Mouse (Mus musculus) erythroblast, embryonic 14.5 days (primary cell): ENCODE results near the gene Bco2. TPM values are rescaled to one million over a fixed set of nuclear protein-coding genes. Genes with fewer than 3 reads are reported as not detected.

Experiments used
- H3K27me3 ChIP-seq: 2 replicates; pipeline ENCODE4 v1.6.1; 2012; ENCODE audit warnings: inconsistent platforms; ENCODE audit not compliant: control insufficient read depth
- H3K36me3 ChIP-seq: 2 replicates; pipeline ENCODE4 v1.6.1; 2012; ENCODE audit warnings: mild to moderate bottlenecking, inconsistent platforms; ENCODE audit not compliant: control insufficient read depth
- H3K4me1 ChIP-seq: 2 replicates; pipeline ENCODE4 v1.6.1; 2012; ENCODE audit warnings: inconsistent platforms; ENCODE audit not compliant: control insufficient read depth
- H3K4me3 ChIP-seq: replicated peaks from 2 replicates; pipeline ENCODE3; 2012; ENCODE audit warnings: moderate library complexity, mild to moderate bottlenecking, inconsistent platforms
- H3K9me3 ChIP-seq: 2 replicates; pipeline ENCODE4 v1.6.1; 2012; ENCODE audit warnings: low read length, inconsistent platforms, mixed read lengths; ENCODE audit not compliant: control insufficient read depth
- GATA1 ChIP-seq: IDR thresholded peaks from 2 replicates; pipeline ENCODE4 v1.6.1; 2012; ENCODE audit warnings: low read length, inconsistent platforms, mixed read lengths
- TAL1 ChIP-seq: IDR thresholded peaks from 3 replicates; pipeline ENCODE4 v1.6.1; 2012; ENCODE audit warnings: low read length, inconsistent platforms, mixed read lengths
- polyA plus RNA-seq: library from polyadenylated mRNA; stranded (reverse); fragments of >175 nt; gene quantifications from 2 replicates; pipeline ENCODE4 v1.2.3, GENCODE M21; 2012

Gene Bco2
- polyA plus RNA-seq, result not detected in 2 replicates

DNA sequence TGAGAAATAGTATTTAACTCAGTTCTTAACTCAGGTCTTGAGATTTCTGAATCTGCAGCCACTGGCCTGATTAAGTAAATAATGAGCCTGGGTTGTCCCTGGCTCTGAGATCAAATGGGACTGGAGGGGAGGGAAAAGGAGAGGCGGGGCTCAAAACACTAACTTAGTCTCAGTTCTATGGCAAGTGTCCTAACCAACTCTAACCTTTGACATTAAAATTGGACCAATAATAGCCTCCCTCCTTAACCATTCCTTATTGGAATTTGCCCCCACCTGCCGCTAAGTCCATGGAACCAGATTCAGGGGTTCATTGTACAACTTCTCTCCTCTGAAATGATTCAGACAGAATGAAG, at the start of gene Bco2:
Bco2 (minus strand) TSS at position 88 of the 353 bp plus-strand sequence.
- Histone ChIP-seq H3K27me3 (no peaks in the 10 kb centered on the region; the same call in 1 of the 2 replicates), H3K4me1 (no peaks in the 10 kb centered on the region), H3K9me3 (no peaks in the 10 kb centered on the region), H3K36me3 (no peaks in the 10 kb centered on the region), H3K4me3 (no peak within 1 kb of the TSS)
- TF ChIP-seq TAL1 (no peak), GATA1 (no peak)

DNA sequence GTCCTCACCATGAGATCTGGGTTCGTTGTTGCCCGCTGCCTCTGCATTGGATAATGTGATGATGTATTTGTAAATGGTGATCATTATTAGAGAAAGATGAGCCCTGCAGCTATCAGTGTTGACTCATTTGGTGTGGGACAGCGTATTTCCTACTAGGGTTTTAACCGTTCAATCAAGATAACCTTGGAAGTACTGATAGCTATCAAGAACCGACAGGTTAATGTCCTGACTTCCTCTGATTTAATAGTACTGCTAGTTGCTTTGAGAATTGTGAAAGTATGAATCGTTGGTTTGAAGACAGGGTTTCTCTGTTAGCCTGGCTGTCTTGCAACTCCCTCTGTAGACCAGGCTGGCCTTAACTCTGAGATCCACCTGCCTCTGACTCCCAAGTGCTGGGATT, 49.4 kb upstream of the Bco2 start:
- TF ChIP-seq TAL1 (no peak), GATA1 (peak; percentile 22; the same call in 1 of the 2 replicates)
- Histone ChIP-seq H3K36me3 (peaks cover 68% of the 10 kb centered on the region), H3K27me3 (no peaks in the 10 kb centered on the region), H3K4me3 (peak overlapping the region; percentile 100), H3K4me1 (peaks cover 51% of the 10 kb centered on the region), H3K9me3 (no peaks in the 10 kb centered on the region)

GRCm38 (mm10) chr9:50603998-50604324, 49.0 kb upstream of the Bco2 start:
- TF ChIP-seq GATA1, result no peak
- TF ChIP-seq TAL1, result no peak
- peaks cover 68% of the 10 kb centered on the region for H3K36me3 ChIP-seq

GRCm38 (mm10) chr9:50603189-50603997, 48.4 kb upstream of the Bco2 start, which contains the start of the genes Sdhd and Timm8b:
TSS of gene Sdhd (minus strand) at chr9:50603812.
TSS of gene Timm8b (plus strand) at chr9:50603910.
- Histone ChIP-seq H3K27me3 (no peaks in the 10 kb centered on the region), H3K36me3 (peaks cover 68% of the 10 kb centered on the region), H3K4me1 (peaks cover 51% of the 10 kb centered on the region), H3K9me3 (no peaks in the 10 kb centered on the region), H3K4me3 (peak within 1 kb of the TSS; percentile 100)
- TF ChIP-seq GATA1, result no peak
- no peak for TF ChIP-seq TAL1

More at GRCm38 (mm10) chr9:50603998-50604324, 49.0 kb upstream of the Bco2 start:
- Histone ChIP-seq H3K27me3 (no peaks in the 10 kb centered on the region), H3K9me3 (no peaks in the 10 kb centered on the region), H3K4me3 (peak overlapping the region; percentile 100), H3K4me1 (peaks cover 51% of the 10 kb centered on the region)

DNA sequence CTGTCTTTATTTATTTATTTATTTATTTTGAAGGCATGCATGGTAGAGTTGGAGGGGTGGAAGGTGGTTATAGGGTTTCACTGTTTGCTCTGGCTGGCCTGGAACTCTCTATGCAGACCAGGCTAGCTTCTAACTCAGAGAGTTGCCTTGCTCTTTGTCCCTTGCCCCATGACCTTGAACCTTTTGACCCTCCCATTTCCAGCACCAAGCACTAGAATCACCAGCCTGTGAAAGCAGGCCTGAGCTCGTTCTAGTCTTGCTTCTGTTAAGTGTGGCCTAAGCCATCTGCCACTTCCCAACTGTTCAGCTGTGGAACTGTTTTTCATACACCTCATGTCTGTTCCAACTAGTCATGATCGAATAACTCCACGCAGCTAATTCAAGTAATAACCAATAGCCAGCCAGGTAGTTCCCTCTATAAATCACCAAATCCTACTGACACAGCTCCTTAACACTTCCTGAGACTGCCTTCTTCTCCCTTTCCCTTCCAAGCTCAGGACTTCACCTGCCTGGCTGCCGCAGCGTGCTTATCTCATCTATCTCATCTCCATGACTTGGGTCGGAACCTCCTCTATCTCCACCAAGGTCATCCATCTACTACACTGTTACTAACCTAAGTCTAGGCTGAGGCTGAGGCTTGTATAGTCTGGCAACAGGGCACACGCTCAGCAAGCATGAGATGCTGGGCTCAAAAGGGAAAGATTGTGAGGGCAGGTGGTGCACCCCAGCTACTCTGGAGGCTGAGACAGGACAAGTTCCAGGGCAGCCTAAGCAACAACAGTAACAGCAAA, 47.3 kb upstream of the Bco2 start:
- Histone ChIP-seq H3K27me3 (no peaks in the 10 kb centered on the region), H3K4me1 (peaks cover 50% of the 10 kb centered on the region), H3K9me3 (no peaks in the 10 kb centered on the region), H3K36me3 (peaks cover 68% of the 10 kb centered on the region), H3K4me3 (peak overlapping the region; percentile 100)
- TF ChIP-seq TAL1 (no peak), GATA1 (no peak)

GRCm38 (mm10) chr9:50601536-50601935, 46.6 kb upstream of the Bco2 start:
- H3K4me3 ChIP-seq, result peak overlapping the region; percentile 100
- H3K36me3 ChIP-seq, result peaks cover 69% of the 10 kb centered on the region
- peaks cover 49% of the 10 kb centered on the region for H3K4me1 ChIP-seq
- H3K27me3 ChIP-seq, result no peaks in the 10 kb centered on the region
- TF ChIP-seq TAL1 (no peak), GATA1 (no peak)
- no peaks in the 10 kb centered on the region; the same call in 1 of the 2 replicates for H3K9me3 ChIP-seq

DNA sequence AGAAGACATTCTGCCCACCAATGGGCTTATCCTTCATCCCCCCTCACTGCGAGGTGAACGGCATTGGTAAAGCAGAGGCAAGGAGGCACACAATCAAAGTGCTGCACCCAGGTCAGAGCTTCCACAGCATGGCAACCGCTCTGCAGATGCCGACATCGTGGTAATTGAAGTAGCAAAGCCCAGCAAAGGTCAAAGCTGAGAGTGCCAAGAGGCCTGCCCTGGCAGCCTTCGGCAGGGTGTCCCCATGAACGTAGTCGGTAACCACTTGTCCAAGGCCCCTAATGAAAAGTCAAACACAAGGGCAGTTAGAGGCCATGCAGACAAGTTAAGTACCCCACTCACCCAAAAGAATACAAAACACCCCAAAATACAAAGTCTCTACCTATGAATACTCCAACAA, 42.0 kb upstream of the Bco2 start:
- no peaks in the 10 kb centered on the region for H3K27me3 ChIP-seq
- H3K4me3 ChIP-seq, result no peak overlapping the region
- TF ChIP-seq TAL1, result peak; percentile 32; the same call in 2 of the 3 replicates
- no peak for TF ChIP-seq GATA1
- peaks cover 18% of the 10 kb centered on the region for H3K4me1 ChIP-seq
- H3K36me3 ChIP-seq, result peaks cover 71% of the 10 kb centered on the region
- H3K9me3 ChIP-seq, result no peaks in the 10 kb centered on the region; the same call in 1 of the 2 replicates

- Histone ChIP-seq H3K4me3 (no peak overlapping the region), H3K9me3 (no peaks in the 10 kb centered on the region; the same call in 1 of the 2 replicates), H3K27me3 (no peaks in the 10 kb centered on the region), H3K4me1 (peaks cover 1% of the 10 kb centered on the region; the same call in 1 of the 2 replicates), H3K36me3 (peaks cover 54% of the 10 kb centered on the region)
- TF ChIP-seq TAL1 (no peak), GATA1 (no peak)
Observed at GRCm38 (mm10) chr9:50594794-50595417, 39.9 kb upstream of the Bco2 start.

- Histone ChIP-seq H3K9me3 (no peaks in the 10 kb centered on the region; the same call in 1 of the 2 replicates), H3K27me3 (no peaks in the 10 kb centered on the region), H3K36me3 (peaks cover 41% of the 10 kb centered on the region), H3K4me1 (peaks cover 1% of the 10 kb centered on the region; the same call in 1 of the 2 replicates), H3K4me3 (no peak overlapping the region)
- no peak for TF ChIP-seq TAL1
- TF ChIP-seq GATA1, result no peak
Observed at GRCm38 (mm10) chr9:50593544-50593943, 38.6 kb upstream of the Bco2 start.
